Mouse (Mus musculus) adrenal gland, postnatal 36 days (tissue): Measurements from ENCODE around the gene Arl9. TPM values are rescaled to one million over a fixed set of nuclear protein-coding genes. Genes with fewer than 3 reads are reported as not detected.
"Not testable (repeated sequence)": the region's sequence is repeated elsewhere in the genome, so short reads cannot be mapped to it uniquely, and the experiment has no call there.

ENCODE experiments used
- DNase-seq, 2 experiments: peaks; one replicate each; pipeline ENCODE4 v3.0.0; 2021; ENCODE audit warnings: mixed read lengths in 1 of 2
- long read RNA-seq, 2 experiments: library from polyadenylated mRNA; stranded (forward); transcript quantifications; one replicate each; pipeline ENCODE4 v2.0.0; 2021; ENCODE audit warnings: borderline sequencing depth in 2 of 2
- total RNA-seq, 2 experiments: library from RNA; stranded (reverse); gene quantifications; 2 replicates each; pipeline ENCODE4 v1.2.3; 2021

Arl9 gene
- total RNA-seq, result not detected
- long read RNA-seq, experiment 1, result 0 reads
- long read RNA-seq, experiment 2, result 0 reads

DNA sequence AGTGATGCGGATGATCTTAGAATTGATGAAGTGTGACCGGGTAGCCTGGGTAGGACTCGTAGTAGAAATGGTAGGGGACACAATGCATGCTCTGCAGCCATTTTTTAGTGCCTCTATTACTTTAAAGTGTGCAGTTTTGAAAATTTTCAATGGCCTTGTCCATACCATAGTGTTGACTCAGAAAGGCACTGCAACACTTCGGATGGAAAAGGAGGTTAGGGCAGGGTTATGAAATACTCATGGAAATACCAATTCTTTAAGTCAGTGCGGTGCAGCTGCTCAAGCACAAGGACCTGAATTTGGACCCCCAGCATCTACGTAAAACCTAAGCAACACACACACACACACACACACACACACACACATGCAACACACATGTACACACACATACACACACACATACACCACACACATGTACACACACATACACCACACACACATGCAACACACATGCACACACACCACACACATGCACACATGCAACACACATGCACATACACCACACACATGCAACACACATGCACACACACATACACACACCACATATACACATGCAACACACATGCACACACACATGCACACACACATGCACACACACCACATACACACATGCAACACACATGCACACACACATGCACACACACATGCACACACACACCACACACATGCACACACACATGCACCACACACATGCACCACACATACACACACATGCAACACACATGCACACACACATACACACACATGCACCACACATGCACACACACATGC, at the start of gene Arl9:
Gene Arl9, plus strand, starts transcription at position 5 of the 771 bp plus-strand sequence.
- DNase-seq, result no peak

DNA sequence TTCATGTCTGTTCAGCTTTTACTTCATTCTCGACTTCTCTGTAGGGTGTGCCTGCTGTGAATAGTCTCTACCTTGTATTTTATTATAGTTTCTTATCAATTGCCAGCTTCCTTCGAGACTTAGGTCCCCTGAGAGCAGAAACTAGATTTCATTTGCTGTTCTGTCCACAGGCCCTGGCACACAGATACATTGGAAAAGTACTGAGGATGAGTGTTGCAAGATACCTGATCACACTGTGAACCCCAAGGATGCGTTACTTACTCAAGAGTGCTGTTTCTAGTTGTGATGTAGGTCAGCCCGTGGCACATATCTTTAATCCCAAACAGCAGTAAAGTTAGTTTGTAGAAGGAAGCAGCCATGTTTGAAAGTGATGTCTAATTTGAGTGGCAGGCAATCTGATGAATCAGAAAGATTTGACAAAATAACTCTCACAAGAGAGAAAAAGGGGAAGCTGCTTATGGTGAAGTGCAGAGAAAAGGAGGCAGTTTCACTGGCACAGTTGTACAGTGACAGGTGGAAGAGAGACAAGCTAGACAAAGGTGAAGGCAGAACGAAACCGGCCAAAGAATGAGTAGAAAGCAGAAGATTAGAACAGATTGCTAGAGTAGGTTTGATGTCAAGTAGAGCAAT, 49.5 kb upstream of the Arl9 start:
- DNase-seq, result peak; percentile 22 to 32

DNA sequence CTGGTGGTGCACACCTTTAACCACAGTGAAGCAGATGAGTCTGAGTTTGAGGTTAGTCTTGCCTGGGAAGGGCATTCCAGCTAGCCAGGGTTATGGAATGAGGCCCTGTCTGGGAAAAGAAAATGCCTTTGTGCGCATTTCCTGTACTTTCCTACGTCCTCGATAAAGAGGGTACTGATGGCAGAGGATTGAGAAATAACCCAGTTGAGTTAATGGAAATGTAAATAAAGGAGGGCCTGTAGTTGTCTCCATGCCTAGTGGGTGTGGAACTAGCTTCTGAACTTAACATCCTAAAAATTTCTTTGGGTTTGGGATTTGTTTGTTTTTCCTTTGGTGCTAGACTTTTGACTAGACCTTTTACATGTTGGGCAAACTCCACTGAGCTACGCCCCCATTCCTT, 48.4 kb upstream of the Arl9 start:
- no peak for DNase-seq

DNA sequence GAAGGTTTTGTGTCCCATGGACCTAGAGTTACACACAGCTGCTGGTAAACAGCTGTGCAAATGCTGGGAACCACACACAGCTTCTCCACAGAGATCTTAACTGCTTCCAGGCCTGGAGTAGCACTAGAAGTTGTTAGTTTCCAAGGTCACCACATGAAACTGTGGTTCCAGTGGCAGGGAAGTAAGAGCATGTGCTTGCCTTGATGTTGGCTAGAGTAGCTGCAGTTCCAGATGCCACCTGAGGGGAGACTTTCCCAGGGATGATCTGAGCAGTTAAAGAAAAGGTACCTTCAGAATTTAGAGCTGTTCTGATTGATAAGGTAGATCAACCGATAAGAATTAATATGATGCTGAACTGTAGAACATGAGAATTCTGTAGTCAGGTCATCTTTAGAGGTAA, 45.9 kb upstream of the Arl9 start:
- no peak for DNase-seq

DNA sequence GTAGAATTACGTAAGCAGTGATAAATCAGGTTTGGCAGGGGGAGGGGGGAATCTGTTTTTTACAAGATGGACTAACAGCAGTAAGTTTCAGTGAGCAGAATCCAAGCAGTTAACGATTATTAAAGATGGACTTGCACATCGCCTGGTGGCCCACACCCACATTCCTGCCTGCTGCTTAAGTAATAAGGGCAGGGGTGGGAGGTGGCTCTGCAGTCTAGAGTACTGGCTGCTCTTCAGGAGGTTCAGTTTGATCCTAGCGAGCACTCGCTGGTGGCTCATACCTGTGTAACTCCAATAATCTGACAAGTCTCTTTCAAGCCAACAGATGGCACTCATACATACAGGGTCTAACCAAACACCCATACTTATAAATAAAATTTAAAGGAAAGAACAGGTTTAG, 44.3 kb upstream of the Arl9 start:
- no peak for DNase-seq

DNA sequence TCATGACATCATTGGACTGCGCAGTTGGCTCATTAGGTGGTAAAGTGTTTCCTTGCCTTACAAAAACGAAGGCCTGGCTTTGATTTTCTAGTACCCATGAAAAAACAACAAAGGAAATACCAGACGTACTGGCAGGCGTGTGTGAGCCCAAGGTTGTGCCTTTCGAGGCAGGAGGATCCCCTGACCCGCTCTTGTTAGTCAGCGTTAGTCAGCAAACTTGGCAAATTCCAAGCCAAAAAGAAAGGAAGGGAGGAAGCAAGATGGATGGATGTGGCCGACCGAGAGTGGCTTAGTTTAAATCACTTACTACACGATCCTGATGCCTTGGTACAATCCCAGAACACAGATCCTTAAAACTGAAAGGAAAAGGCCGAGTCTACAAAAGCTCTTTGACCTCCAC, 41.3 kb upstream of the Arl9 start:
- DNase-seq, result peak; percentile 76 to 80

DNA sequence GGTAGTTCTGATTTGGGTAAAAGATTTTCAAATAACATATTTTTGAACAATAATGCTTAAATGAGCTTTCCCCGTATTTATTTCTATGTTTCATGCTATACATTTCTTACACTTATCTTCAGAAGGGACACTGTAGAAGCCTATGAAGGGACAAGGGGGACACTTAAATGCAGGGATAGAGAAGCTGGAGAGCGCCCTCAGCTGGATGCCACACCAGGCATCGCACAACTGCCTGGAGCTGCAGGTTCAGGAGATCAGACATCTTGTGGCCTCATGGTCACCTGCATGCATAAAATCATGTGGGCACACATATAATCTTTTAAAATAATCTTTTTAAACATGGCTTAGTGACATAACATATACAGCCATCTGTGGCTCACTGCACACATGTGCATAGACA, 39.2 kb upstream of the Arl9 start:
- peak; percentile 17 to 36 for DNase-seq

DNA sequence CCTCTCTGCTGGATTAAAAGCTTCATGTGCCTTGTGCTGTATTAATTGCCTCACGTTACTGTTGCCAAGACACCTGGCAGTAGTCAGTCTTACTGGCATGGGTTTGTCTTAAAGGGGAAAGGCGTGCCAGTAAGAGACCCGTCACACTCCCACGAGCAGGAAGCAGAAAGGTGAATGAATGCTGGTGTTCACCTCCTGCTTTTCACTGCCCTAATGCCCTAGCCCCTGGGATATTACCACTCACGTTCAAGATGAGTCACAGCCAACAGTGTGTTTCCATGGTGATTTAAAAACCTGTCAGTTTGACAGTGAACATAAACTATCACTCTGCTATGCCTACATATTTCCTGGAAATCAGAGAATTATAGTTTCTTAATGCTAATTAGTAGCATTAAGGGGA, 34.6 kb upstream of the Arl9 start:
- DNase-seq, result no peak

DNA sequence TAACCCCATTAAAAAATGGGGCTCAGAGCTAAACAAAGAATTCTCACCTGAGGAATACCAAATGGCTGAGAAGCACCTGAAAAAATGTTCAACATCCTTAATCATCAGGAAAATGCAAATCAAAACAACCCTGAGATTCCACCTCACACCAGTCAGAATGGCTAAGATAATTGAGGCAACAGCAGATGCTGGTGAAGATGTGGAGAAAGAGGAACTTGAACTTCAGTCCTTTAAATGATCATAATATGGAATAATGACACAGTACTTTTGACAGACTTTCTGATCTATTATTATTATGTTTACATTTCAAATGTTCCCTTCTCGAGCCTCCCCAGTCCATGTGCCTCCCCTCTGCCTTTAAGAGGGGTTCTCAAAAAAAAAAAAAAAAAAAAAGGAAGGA, 32.7 kb upstream of the Arl9 start:
- not testable (repeated sequence) for DNase-seq

DNA sequence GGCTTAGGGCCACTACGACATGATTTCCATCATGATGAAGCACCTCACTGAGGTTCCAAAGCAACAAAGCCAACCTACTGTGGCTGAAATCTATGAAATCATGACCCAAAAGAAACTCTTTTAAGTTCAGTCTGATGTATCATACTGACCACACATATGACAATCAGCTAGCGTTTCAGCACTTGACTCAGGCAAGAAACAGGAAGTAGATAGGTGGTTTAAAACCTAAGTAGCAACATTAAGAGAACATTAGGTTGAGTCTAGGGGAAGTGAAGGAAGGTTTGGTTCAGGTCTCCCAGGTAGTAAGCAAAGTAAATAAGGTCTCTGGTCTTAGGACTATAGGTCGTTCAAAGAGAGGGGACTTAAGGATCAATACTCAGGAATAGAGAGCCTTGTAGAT, 30.4 kb upstream of the Arl9 start:
- no peak for DNase-seq

DNA sequence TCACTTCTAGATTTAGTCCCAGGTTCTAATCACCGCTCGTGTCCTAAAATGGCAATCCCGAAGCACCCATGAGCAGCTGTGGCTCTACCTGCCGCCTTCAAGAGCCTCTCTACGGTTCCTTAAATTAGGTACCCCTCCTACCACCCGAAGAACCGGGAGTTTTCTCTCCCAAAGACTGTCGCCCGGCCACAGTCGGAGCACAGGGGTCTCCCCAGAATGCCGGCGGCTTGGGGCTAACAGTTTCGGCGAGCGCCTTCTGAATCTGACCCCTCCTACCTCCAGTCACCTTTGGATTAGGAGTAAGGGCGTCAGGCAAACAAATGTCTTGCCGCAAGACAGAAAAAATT, 29.7 kb upstream of the Arl9 start:
- DNase-seq, result no peak

DNA sequence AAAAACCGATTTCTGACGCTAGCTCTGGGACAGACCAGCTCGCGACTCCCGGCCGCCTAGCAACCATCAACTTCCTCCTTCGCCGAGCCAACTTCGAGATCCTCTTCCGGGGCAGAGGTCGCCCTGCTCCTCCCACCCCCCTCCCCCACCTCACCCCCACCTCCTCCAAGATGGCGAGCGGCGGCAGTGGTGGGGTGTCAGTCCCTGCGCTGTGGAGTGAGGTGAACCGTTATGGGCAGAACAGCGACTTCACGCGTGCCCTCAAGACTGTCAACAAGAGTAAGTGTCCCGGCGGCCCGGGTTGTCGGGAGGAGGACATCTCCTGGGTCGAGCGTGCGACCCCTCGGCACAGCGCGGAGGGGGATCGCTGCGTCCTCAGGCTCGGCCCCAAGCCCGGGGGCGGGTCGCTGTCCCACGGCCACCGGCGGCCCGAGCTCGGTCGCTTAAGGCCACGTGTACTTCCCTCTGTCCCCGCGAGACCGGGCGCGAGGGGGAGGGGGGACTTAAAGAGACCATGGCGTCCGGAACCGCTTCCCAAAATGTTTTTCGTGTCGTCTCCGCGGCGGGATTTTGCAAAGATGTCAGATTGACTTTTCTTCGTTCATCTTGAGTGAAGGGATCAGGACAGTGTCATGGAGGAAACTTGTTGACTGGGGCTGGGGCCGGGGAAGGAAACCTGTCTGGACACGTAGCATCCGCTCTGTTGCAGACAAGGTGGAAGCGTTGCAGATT, 29.1 kb upstream of the Arl9 start, which contains the start of gene Srp72:
Gene Srp72, plus strand, starts transcription at position 130 of the 732 bp plus-strand sequence.
- DNase-seq, result peak; percentile 90 to 93

DNA sequence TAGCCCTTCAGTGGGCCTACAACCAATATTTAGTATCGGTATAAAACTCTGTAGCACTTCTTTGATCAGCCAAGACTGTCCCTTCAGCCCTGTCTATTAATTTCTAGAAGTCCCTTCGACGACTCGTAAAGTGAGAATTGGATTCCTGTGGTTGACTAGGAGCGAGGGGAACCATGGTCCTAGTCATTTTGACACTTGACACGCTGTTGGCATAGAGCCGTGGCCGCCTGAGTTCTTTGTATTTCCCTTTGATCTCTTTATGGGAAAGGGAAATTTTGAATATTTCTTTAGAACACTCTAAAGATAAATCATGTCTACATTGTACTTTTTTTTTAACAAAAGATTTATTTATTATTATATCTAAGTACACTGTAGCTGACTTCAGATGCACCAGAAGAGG, 28.1 kb upstream of the Arl9 start:
- DNase-seq, result peak; percentile 36 to 50

DNA sequence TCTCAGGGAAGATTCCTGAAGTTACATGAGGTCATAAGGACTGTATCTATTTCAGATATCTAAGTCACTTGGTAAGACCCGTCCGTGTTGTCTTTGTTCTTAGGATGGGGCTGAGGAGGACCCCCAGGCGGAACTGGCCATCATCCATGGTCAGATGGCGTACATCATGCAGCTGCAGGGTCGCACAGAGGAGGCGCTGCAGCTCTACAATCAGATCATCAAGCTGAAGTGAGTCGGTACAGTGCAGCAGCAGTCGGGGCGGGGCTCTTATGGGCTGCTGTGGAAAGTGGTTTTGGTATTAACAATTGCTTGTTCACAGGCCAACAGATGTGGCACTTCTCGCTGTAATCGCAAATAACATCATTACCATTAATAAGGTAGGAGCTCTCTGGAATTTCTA, 19.8 kb upstream of the Arl9 start:
- no peak for DNase-seq

DNA sequence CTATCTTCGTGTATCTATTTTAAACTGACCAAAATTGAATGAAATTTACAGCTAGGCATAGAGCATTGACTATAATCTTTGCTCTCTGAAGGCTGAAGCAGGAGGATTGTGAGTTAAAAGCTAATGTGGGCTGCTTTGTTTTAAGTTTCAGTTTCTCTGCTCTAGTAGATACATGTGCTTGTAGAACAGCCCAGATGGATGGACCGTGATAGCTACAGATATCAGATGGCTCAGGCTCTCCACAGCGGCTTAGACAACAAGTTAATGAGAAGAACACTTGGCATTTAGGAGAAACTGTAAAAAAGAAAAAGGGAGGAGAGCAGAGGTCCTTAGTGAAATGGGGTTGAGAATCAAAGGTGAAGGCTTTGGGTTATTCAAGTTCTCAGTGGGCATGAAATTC, 13.1 kb upstream of the Arl9 start:
- no peak for DNase-seq

DNA sequence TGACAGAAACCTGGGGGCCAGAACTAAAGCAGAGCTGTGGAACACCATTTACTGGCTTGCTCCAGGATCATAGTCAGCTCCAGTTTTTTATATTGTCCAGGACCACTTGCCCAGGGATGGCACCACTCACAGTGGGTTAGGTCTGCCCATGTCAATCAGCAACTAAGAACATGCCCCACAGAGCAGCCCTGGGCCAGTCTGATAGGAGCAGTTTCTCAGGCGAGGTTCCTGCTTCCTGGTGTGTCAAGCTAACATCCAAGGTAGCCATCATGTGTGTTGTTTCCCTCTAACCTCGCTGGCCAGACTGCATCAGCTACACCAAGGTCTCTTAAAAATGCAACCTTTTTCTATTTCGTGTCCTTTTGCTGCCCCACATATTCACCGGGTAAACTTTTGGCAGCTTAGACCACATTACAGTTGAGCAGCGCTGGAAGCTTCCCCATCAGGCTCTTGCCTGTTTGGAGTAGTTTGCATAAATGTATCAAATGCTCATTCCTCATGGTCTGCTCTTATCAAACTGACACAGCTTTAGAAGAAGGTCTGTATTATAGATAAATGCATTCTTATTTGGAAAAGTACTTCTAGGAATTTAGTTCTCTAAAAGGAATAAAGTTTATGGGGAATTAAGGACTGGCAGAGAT, 10.6 kb upstream of the Arl9 start:
- no peak for DNase-seq

DNA sequence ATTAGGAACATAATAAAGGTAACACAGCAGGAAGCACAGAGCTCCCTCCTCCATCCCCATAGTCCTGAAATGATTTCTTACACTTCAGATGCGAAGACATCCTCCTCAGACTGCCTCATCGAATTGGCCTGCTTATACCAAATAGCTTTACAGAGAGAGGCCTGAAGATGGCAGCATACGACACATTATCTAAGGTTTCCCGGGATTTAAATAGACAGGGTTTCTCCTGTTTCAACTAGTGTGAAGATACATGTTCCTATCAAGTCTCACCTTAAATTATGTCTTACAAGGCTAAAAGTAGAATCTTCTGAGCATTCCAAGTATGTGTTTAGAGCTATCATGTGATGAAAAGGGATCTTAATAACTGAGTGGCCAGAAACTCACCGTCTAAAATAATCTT, 5.4 kb upstream of the Arl9 start:
- peak in 1 of 2 experiments; percentile 20 for DNase-seq

DNA sequence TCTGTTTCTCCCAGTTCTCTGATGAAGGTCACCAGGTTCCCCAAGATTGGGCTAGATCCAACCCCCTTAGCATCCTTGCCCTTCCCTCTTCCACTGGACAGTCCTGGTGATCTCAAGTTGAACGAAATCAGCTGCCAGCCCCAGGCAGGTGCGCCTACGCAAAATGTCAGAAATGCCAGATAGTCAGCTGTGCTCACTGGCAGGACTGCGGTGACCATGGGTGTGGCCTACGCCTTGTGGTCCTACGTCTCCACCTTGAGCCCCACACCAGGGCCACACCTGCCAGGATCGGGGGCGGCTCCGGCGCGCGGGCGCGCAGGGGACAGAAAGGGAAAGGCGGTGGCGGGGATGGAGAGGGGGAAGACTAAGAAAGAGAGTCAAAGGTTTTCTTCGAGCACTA, 2.7 kb upstream of the Arl9 start:
- no peak for DNase-seq

DNA sequence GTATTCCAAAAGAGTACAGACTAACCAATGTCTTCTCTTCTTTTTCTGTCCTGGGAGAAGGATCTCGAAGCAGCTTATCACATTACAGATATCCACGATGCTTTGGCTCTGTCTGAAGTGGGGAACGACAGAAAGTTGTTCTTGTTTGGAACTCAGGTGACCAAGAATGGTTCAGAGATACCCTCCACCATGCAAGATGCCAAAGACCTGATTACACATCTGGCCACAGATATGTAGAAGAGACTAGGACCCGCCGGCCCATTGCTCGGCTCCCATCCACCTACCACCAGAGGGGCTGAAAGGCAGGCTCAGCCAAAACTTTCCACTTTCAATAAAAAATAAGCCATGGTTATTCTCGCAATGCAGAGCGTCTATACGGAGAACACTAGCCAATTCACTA, 6.5 kb downstream of the Arl9 start:
- DNase-seq, result no peak

DNA sequence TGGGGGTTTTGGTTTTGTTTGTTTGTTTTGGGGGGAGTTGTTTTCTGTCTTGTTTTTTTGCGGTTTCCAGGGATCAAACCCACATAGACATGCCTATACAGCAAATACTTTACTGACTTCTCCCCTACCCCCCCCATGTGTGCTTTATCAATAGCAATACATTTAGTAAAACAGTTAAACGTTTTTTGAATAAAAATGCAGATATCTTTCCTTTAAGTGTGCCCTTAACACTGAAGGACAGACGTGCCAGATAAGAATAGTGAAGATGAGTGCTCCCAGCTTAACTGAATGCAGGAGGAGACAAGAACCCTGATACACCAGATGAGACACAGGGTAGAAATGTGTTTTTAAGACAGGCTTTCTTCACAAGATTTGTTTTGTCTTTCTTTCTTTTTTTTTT, 7.2 kb downstream of the Arl9 start:
- no peak for DNase-seq

DNA sequence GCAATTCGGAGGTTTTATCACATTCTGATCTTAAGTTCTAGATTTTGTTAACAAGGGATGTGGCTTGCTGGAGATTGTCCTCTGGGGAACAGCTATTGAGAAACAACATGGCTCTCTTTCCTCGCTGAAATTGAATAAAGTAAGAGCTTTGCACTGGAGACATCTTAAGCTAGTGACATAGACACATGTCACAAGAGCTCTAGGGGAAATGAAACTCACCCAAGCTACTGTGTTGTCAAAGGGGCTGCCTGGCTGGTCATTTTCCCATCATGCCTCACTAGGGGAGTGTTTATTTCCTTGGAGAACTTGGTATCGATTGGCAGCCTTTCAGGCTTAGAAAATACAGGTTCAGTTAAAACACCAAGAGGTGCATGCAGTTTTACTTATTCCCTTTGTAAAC, 9.3 kb downstream of the Arl9 start:
- no peak for DNase-seq

DNA sequence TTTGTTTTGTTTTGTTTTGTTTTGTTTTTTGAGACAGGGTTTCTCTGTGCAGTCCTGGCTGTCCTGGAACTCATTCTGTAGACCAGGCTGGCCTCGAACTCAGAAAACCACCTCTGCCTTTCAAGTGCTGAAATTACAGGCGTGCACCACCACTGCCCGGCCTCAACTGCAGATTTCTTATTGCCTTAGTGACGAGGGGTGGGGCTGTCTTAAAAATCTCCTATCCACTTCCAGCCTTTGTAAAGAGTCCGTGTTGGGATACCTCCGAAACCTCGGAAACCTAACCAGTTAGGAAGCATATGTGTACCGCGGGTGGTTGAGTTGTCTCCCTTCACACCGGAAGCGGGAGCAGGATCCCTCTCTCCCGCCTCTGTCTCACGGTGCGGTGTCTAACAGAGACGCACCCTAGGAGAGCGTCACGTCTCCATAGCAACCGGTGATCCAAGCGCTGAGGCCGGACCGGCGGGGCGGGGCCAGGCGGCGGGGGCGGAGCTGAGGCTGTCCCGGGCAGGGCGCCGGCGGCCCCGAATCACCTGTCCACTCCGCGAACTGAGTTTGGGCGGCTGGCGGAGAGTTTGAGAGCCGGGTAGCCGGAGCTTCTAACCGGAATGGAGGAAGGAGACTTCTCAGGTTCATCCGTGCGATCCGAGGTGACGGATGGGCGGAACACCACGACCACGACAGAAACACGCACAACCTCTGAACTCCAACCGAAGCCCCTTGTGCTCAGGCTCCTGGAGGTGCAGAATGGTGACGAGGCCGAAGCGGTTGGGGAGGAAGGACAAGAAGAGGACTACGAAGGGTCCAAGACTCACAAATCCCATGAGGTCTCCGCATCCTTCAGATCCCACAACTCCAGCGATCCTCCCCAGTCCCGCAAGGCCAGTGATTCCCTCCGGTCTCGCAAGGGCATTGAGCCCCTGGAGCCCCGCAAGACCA, 12.0 kb downstream of the Arl9 start, which contains the start of gene Thegl:
Gene Thegl, plus strand, starts transcription at position 480 of the 939 bp plus-strand sequence.
- peak; percentile 89 to 94 for DNase-seq
